Mouse (Mus musculus): ENCODE measurements around the gene Ppp2r5a. TPM values are rescaled to one million over a fixed set of nuclear protein-coding genes. Genes with fewer than 3 reads are reported as not detected.

Ppp2r5a gene
- polyA plus RNA-seq, 1 experiment = 28.1 TPM

GRCm38 (mm10) chr1:191307766-191308455 is 95.2 kb downstream of the Ppp2r5a start:
- no peak overlapping the region for H3ac ChIP-seq (ENCODE audit: control insufficient read depth, insufficient read length)
- no peaks in the 10 kb centered on the region for H3K36me3 ChIP-seq (ENCODE audit: control insufficient read depth, insufficient read depth)
- no peak overlapping the region for H3K4me2 ChIP-seq (ENCODE audit: low read depth)
- H3K4me3 ChIP-seq = no peak overlapping the region
- TF ChIP-seq POLR2AphosphoS2 (IDR thresholded peaks at IDR 0.05; ENCODE audit: insufficient read length, low read depth) = no peak
- no peak for TF ChIP-seq POLR2A (IDR thresholded peaks at IDR 0.05; ENCODE audit: insufficient read length, low read depth)
- TF ChIP-seq E2F4 (IDR thresholded peaks at IDR 0.05; ENCODE audit: insufficient read depth) = no peak
- no peak for TF ChIP-seq CEBPB (IDR thresholded peaks at IDR 0.05; ENCODE audit: insufficient read depth, poor library complexity, severe bottlenecking)
- H3K79me2 ChIP-seq (ENCODE audit: control insufficient read depth, insufficient read depth) = no peaks in the 10 kb centered on the region
- H3K27me3 ChIP-seq (ENCODE audit: control insufficient read depth, insufficient read depth, insufficient read length) = no peaks in the 10 kb centered on the region

DNA sequence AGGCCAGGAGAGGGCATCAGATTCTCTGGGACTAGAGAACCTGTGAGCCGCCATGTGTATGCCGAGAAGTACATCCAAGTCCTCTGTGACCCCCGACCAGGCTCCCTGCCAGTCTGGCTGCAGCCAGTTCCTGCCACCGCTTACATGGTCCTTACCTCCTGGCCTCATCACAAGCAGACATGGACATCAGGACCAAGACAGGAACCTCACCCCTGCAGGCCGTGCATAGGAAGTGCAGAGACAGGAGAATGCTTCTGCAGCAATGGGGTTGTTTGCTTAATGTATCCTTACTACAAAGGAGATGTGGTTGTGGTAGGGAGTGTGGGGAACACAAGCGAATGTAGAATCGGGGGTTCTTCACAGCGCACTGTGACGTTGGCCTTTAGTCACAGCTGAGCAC is 96.8 kb downstream of the Ppp2r5a start:
- Histone ChIP-seq H3K36me3 (ENCODE audit: control insufficient read depth, insufficient read depth) (no peaks in the 10 kb centered on the region), H3K79me2 (ENCODE audit: control insufficient read depth, insufficient read depth) (no peaks in the 10 kb centered on the region), H3K4me3 (no peak overlapping the region), H3ac (ENCODE audit: control insufficient read depth, insufficient read length) (no peak overlapping the region), H3K4me2 (ENCODE audit: low read depth) (no peak overlapping the region), H3K27me3 (ENCODE audit: control insufficient read depth, insufficient read depth, insufficient read length) (no peaks in the 10 kb centered on the region)
- TF ChIP-seq E2F4 (IDR thresholded peaks at IDR 0.05; ENCODE audit: insufficient read depth) (no peak), USF1 (IDR thresholded peaks at IDR 0.05; ENCODE audit: low read depth) (no peak), MYOD1 (IDR thresholded peaks at IDR 0.05; ENCODE audit: control insufficient read depth in 1 of 3, insufficient read length in 2 of 3, low read depth in 2 of 3) (no peak), SRF (IDR thresholded peaks at IDR 0.05; ENCODE audit: control insufficient read depth, insufficient read length, low read depth) (no peak), CEBPB (IDR thresholded peaks at IDR 0.05; ENCODE audit: insufficient read depth, poor library complexity, severe bottlenecking) (no peak), POLR2AphosphoS2 (IDR thresholded peaks at IDR 0.05; ENCODE audit: insufficient read length, low read depth) (no peak), MAX (IDR thresholded peaks at IDR 0.05; ENCODE audit: low read depth) (no peak), TCF3 (IDR thresholded peaks at IDR 0.05; ENCODE audit: insufficient read length, low read depth) (no peak), POLR2A (IDR thresholded peaks at IDR 0.05; ENCODE audit: insufficient read length, low read depth) (no peak), REST (IDR thresholded peaks at IDR 0.05; ENCODE audit: insufficient read depth, insufficient read length) (no peak), MYOG (IDR thresholded peaks at IDR 0.05; ENCODE audit: control insufficient read depth in 1 of 3, insufficient read depth in 1 of 3, insufficient read length in 2 of 3, low read depth in 2 of 3) (no peak), TCF12 (IDR thresholded peaks at IDR 0.05; ENCODE audit: insufficient read depth, poor library complexity, severe bottlenecking) (no peak)

DNA sequence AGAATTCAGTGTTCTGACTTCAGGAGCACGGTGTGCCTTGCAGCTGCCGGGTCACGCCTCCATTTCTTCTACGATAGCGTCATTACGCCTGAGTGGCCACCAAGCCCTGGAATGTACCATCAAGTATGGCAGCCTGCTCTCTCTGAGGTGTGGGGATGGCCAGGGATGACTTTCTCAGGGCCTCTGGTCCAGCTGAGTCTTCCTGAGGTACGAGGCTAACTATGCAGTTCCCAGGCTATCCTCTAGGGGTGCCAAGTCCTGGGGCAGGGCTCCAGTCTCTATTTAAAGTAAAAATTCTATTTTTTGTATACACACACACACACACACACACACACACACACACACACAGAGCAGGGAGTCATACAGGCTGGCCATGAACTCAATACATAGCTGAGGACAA is 97.5 kb downstream of the Ppp2r5a start:
- no peak for TF ChIP-seq TCF12 (IDR thresholded peaks at IDR 0.05; ENCODE audit: insufficient read depth, poor library complexity, severe bottlenecking)
- no peak for TF ChIP-seq MAX (IDR thresholded peaks at IDR 0.05; ENCODE audit: low read depth)
- TF ChIP-seq POLR2A (IDR thresholded peaks at IDR 0.05; ENCODE audit: insufficient read length, low read depth) = no peak
- TF ChIP-seq MYOG (IDR thresholded peaks at IDR 0.05; ENCODE audit: control insufficient read depth in 1 of 3, insufficient read depth in 1 of 3, insufficient read length in 2 of 3, low read depth in 2 of 3) = no peak
- no peak for TF ChIP-seq E2F4 (IDR thresholded peaks at IDR 0.05; ENCODE audit: insufficient read depth)
- no peak for TF ChIP-seq REST (IDR thresholded peaks at IDR 0.05; ENCODE audit: insufficient read depth, insufficient read length)
- H3K4me2 ChIP-seq (ENCODE audit: low read depth) = no peak overlapping the region
- no peak overlapping the region for H3ac ChIP-seq (ENCODE audit: control insufficient read depth, insufficient read length)
- no peaks in the 10 kb centered on the region for H3K36me3 ChIP-seq (ENCODE audit: control insufficient read depth, insufficient read depth)
- no peaks in the 10 kb centered on the region for H3K27me3 ChIP-seq (ENCODE audit: control insufficient read depth, insufficient read depth, insufficient read length)
- H3K79me2 ChIP-seq (ENCODE audit: control insufficient read depth, insufficient read depth) = no peaks in the 10 kb centered on the region
- H3K4me3 ChIP-seq = no peak overlapping the region

DNA sequence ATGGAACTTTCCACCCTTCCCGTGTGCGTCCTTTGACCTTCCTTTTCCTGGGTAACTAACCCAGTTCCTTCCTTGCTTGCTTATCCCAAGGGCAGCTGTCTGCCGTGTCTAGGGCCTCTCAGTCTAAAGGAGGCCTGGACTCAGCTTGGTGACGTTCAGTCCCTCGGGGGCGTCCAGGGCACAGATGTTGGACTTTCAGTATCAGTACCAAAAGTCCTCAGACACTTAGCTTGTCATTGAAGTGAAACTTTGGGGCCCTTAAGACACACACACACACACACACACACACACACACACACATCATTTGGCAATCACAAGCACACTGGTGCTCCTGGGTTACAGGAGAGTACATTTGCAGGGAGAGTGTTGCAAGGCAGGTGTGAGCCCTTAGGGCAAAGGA is 98.9 kb downstream of the Ppp2r5a start:
- Histone ChIP-seq H3K36me3 (ENCODE audit: control insufficient read depth, insufficient read depth) (no peaks in the 10 kb centered on the region), H3ac (ENCODE audit: control insufficient read depth, insufficient read length) (no peak overlapping the region), H3K27me3 (ENCODE audit: control insufficient read depth, insufficient read depth, insufficient read length) (no peaks in the 10 kb centered on the region), H3K4me2 (ENCODE audit: low read depth) (no peak overlapping the region), H3K79me2 (ENCODE audit: control insufficient read depth, insufficient read depth) (no peaks in the 10 kb centered on the region), H3K4me3 (no peak overlapping the region)
- TF ChIP-seq TCF3 (IDR thresholded peaks at IDR 0.05; ENCODE audit: insufficient read length, low read depth) = no peak
- TF ChIP-seq USF1 (IDR thresholded peaks at IDR 0.05; ENCODE audit: low read depth) = no peak
- TF ChIP-seq TCF12 (IDR thresholded peaks at IDR 0.05; ENCODE audit: insufficient read depth, poor library complexity, severe bottlenecking) = no peak
- no peak for TF ChIP-seq CEBPB (IDR thresholded peaks at IDR 0.05; ENCODE audit: insufficient read depth, poor library complexity, severe bottlenecking)
- TF ChIP-seq MAX (IDR thresholded peaks at IDR 0.05; ENCODE audit: low read depth) = no peak
- no peak for TF ChIP-seq MYOD1 (IDR thresholded peaks at IDR 0.05; ENCODE audit: control insufficient read depth in 1 of 3, insufficient read length in 2 of 3, low read depth in 2 of 3)
- no peak for TF ChIP-seq POLR2AphosphoS2 (IDR thresholded peaks at IDR 0.05; ENCODE audit: insufficient read length, low read depth)
- TF ChIP-seq REST (IDR thresholded peaks at IDR 0.05; ENCODE audit: insufficient read depth, insufficient read length) = no peak
- no peak for TF ChIP-seq SRF (IDR thresholded peaks at IDR 0.05; ENCODE audit: control insufficient read depth, insufficient read length, low read depth)
- TF ChIP-seq POLR2A (IDR thresholded peaks at IDR 0.05; ENCODE audit: insufficient read length, low read depth) = no peak
- TF ChIP-seq E2F4 (IDR thresholded peaks at IDR 0.05; ENCODE audit: insufficient read depth) = no peak
- no peak for TF ChIP-seq MYOG (IDR thresholded peaks at IDR 0.05; ENCODE audit: control insufficient read depth in 1 of 3, insufficient read depth in 1 of 3, insufficient read length in 2 of 3, low read depth in 2 of 3)

DNA sequence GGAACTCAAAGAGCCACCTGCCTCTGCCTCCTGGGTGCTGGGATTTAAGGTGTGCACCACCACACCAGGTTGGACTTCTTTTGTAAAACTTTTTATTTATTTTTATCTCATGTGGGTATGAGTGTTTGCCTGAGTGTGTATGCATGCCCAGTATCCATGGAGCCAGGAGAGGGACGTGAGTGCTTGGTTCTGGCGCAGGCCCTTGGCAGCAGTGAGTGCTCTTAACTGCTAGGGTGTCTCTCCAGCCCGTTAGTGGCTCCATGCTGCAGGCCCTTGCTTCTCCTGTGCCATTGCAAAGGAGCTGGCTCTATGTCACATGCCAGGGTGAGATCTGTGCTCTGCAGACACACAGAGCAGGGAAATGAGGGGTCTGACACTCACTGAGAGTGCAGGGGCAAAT is 99.3 kb downstream of the Ppp2r5a start:
- no peaks in the 10 kb centered on the region for H3K79me2 ChIP-seq (ENCODE audit: control insufficient read depth, insufficient read depth)
- H3K36me3 ChIP-seq (ENCODE audit: control insufficient read depth, insufficient read depth) = no peaks in the 10 kb centered on the region
- H3ac ChIP-seq (ENCODE audit: control insufficient read depth, insufficient read length) = no peak overlapping the region
- no peaks in the 10 kb centered on the region for H3K27me3 ChIP-seq (ENCODE audit: control insufficient read depth, insufficient read depth, insufficient read length)
- TF ChIP-seq TCF3 (IDR thresholded peaks at IDR 0.05; ENCODE audit: insufficient read length, low read depth) = no peak
- no peak for TF ChIP-seq MYOG (IDR thresholded peaks at IDR 0.05; ENCODE audit: control insufficient read depth in 1 of 3, insufficient read depth in 1 of 3, insufficient read length in 2 of 3, low read depth in 2 of 3)
- no peak for TF ChIP-seq SRF (IDR thresholded peaks at IDR 0.05; ENCODE audit: control insufficient read depth, insufficient read length, low read depth)
- no peak for TF ChIP-seq USF1 (IDR thresholded peaks at IDR 0.05; ENCODE audit: low read depth)
- H3K4me3 ChIP-seq = no peak overlapping the region
- no peak overlapping the region for H3K4me2 ChIP-seq (ENCODE audit: low read depth)

Other genes starting within 250 kb of the Ppp2r5a start
- gene Fam71a, start 238.5 kb downstream of the Ppp2r5a start, polyA plus RNA-seq (2012; fragmentation: generic; extraction: Trizol) = not detected
- 59.6 TPM for gene Atf3, start 185.2 kb downstream of the Ppp2r5a start, polyA plus RNA-seq (2012; fragmentation: generic; extraction: Trizol)
- 143 TPM for gene Nenf, start 85.1 kb downstream of the Ppp2r5a start, polyA plus RNA-seq (2012; fragmentation: generic; extraction: Trizol)
- gene Tmem206, start 77.4 kb downstream of the Ppp2r5a start, polyA plus RNA-seq (2012; fragmentation: generic; extraction: Trizol) = 12.1 TPM
- 1.2 TPM for gene Dtl, start 172.3 kb upstream of the Ppp2r5a start, polyA plus RNA-seq (2012; fragmentation: generic; extraction: Trizol)
- 17.5 TPM for gene Ints7, start 172.4 kb upstream of the Ppp2r5a start, polyA plus RNA-seq (2012; fragmentation: generic; extraction: Trizol)

All from myocyte (in vitro differentiated cells).